Mouse (Mus musculus) megakaryocyte, embryonic 14.5 days (primary cell): Measurements from ENCODE around the gene Fbxl12. TPM values are rescaled to one million over a fixed set of nuclear protein-coding genes. Genes with fewer than 3 reads are reported as not detected.
A peak's percentile ranks its signal among the peaks of the same experiment; 100 is the strongest.
"Not testable (repeated sequence)": the region's sequence is repeated elsewhere in the genome, so short reads cannot be mapped to it uniquely, and the experiment has no call there.

Experiments used
- H3K27me3 ChIP-seq: replicated peaks from 2 replicates; pipeline ENCODE3; 2012; ENCODE audit warnings: inconsistent platforms
- H3K36me3 ChIP-seq: replicated peaks from 2 replicates; pipeline ENCODE3; 2012; ENCODE audit warnings: low read length, inconsistent platforms, mixed read lengths
- H3K4me1 ChIP-seq: 2 replicates; pipeline ENCODE4 v1.6.1; 2012; ENCODE audit warnings: inconsistent platforms
- H3K4me3 ChIP-seq: replicated peaks from 2 replicates; pipeline ENCODE3; 2012; ENCODE audit warnings: moderate library complexity, mild to moderate bottlenecking, inconsistent platforms
- H3K9me3 ChIP-seq: 2 replicates; pipeline ENCODE4 v1.6.1; 2012; ENCODE audit warnings: inconsistent platforms
- FLI1 ChIP-seq: IDR thresholded peaks from 2 replicates; pipeline ENCODE4 v1.6.1; 2012; ENCODE audit warnings: low read length, inconsistent platforms, mixed read lengths
- GATA1 ChIP-seq: IDR thresholded peaks from 3 replicates; pipeline ENCODE4 v1.6.1; 2012; ENCODE audit warnings: mixed read lengths, low read length, inconsistent platforms, borderline replicate concordance
- polyA plus RNA-seq: library from polyadenylated mRNA; stranded (reverse); fragments of >175 nt; gene quantifications from 2 replicates; pipeline ENCODE4 v1.2.3, GENCODE M21; 2012; ENCODE audit warnings: low replicate concordance; ENCODE audit not compliant: insufficient read depth

Gene Fbxl12
- polyA plus RNA-seq, 1 experiment, result 20.8 TPM

DNA sequence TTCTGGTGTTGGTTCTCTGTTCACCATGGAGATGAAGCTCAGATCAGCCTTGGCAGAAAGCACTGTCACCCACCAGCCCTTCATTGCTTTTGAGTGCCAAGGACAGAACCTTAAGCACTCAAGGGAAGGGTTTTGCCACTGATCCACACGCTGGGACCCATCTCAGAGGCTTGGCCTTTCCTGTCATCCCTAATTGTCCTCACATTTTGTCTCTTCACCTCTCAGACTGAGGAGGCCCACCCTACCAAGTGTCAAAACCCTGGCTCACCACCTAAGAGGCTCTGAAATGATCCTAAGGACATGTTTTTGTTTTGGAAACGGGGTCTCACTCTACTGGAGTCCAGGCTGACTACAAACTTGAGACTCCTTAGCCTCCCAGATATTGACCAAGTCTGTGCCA lies 7.8 kb downstream of the Fbxl12 start:
- Histone ChIP-seq H3K4me3 (no peak overlapping the region), H3K4me1 (peaks cover 42% of the 10 kb centered on the region), H3K36me3 (peaks cover 52% of the 10 kb centered on the region), H3K9me3 (0 out of 2 replicates have a peak, but pooled peaks cover 8% of the 10 kb centered on the region), H3K27me3 (no peaks in the 10 kb centered on the region)
- no peak for TF ChIP-seq FLI1
- TF ChIP-seq GATA1, result no peak

GRCm38 (mm10) chr9:20636256-20636655 lies 8.3 kb downstream of the Fbxl12 start:
- Histone ChIP-seq H3K9me3 (0 out of 2 replicates have a peak, but pooled peaks cover 8% of the 10 kb centered on the region), H3K4me1 (peaks cover 42% of the 10 kb centered on the region), H3K36me3 (peaks cover 51% of the 10 kb centered on the region), H3K4me3 (no peak overlapping the region), H3K27me3 (no peaks in the 10 kb centered on the region)
- no peak for TF ChIP-seq FLI1
- TF ChIP-seq GATA1, result no peak

DNA sequence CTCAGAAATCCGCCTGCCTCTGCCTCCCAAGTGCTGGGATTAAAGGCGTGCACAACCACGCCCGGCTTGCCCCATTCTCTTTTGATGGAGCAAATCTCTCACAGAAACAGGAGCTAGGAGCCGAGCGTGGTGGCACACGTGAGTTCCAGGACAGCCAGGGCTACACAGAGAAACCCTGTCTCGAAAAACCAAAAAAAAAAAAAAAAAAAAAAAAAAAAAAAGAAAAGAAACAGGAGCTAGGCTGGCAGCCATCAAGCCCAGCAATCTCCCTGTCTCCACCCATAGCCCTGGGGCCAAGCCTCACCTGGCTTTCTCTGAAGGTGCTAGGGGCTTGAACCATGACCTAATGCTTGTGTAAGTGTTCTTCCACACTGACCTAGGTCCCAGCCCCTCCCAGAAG lies 8.9 kb downstream of the Fbxl12 start:
- H3K9me3 ChIP-seq, H3K4me3 ChIP-seq, H3K27me3 ChIP-seq: not testable (repeated sequence)
- H3K36me3 ChIP-seq, result peaks cover 46% of the 10 kb centered on the region
- peaks cover 36% of the 10 kb centered on the region for H3K4me1 ChIP-seq

DNA sequence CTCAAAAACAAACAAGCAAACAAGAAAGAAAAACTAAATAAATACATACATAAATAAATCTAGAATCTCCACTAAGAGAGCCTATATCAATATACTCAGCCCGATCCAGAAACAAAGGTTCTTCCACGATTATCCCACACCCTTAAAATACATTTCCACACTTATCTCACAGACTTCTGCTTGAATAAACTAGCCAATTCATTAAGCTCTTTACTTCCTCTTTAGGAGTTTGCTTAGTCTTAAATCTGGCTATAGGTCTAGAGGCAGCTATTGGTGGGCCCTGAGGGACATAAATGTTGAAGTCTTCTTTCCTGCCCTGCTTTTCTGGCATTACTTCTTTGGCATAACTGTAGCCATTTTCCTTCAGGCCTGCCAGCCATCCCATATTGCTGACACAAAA lies 13.2 kb downstream of the Fbxl12 start:
- Histone ChIP-seq H3K36me3 (peaks cover 9% of the 10 kb centered on the region), H3K9me3 (0 out of 2 replicates have a peak, but pooled peaks cover 8% of the 10 kb centered on the region), H3K4me3 (no peak overlapping the region), H3K4me1 (peaks cover 8% of the 10 kb centered on the region; the same call in 1 of the 2 replicates), H3K27me3 (no peaks in the 10 kb centered on the region)
- TF ChIP-seq GATA1 (no peak), FLI1 (no peak)

GRCm38 (mm10) chr9:20616685-20617084 lies 27.9 kb downstream of the Fbxl12 start:
- TF ChIP-seq GATA1, result no peak
- TF ChIP-seq FLI1, result no peak
- H3K4me1 ChIP-seq, result peaks cover 23% of the 10 kb centered on the region
- peaks cover 9% of the 10 kb centered on the region for H3K36me3 ChIP-seq
- H3K9me3 ChIP-seq, result no peaks in the 10 kb centered on the region
- H3K4me3 ChIP-seq, result no peak overlapping the region
- no peaks in the 10 kb centered on the region for H3K27me3 ChIP-seq

- peaks cover 7% of the 10 kb centered on the region for H3K9me3 ChIP-seq
- peaks cover 25% of the 10 kb centered on the region for H3K4me1 ChIP-seq
- H3K4me3 ChIP-seq, result no peak overlapping the region
- H3K27me3 ChIP-seq, result no peaks in the 10 kb centered on the region
- TF ChIP-seq FLI1, result no peak
- TF ChIP-seq GATA1, result no peak
- peaks cover 14% of the 10 kb centered on the region for H3K36me3 ChIP-seq
Observed at GRCm38 (mm10) chr9:20611976-20612375, 32.6 kb downstream of the Fbxl12 start.

DNA sequence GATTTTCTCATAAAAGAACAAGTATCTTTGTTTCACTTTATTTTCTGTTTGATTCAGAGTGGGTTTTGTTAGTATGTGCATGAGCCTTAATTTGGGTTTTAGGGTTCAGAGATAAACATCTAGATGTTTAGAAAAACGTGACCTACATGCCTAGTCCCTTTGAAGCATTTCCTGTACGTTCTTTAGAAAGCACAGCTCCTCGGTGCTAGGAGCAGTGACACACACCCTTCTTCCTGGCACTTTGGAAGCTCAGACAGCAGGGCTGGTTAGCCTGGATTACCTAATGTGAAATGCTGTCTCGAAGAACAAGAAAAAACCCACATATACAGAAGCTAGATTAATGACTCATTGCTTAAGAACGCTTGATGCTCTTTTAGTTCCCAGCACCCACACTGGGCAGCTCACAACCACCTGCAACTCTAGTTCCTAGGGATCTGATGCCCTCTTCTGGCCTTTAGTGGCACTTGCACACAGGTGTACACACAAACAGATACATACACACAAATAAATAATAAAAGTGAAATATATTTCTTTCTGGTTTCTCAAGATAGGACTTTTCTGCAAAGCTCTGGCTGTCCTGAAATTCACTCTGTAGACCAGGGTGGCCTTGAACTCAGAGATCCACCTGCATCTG lies 34.6 kb downstream of the Fbxl12 start:
- TF ChIP-seq GATA1 (no peak), FLI1 (no peak)
- Histone ChIP-seq H3K4me1 (peaks cover 20% of the 10 kb centered on the region), H3K36me3 (peaks cover 11% of the 10 kb centered on the region), H3K4me3 (no peak overlapping the region), H3K27me3 (no peaks in the 10 kb centered on the region), H3K9me3 (peaks cover 13% of the 10 kb centered on the region)

GRCm38 (mm10) chr9:20607100-20607974 lies 37.2 kb downstream of the Fbxl12 start:
- no peaks in the 10 kb centered on the region for H3K27me3 ChIP-seq
- TF ChIP-seq FLI1 (no peak; the same call in 1 of the 2 replicates), GATA1 (no peak)
- H3K9me3 ChIP-seq, result peaks cover 13% of the 10 kb centered on the region
- H3K36me3 ChIP-seq, result peaks cover 11% of the 10 kb centered on the region
- peaks cover 4% of the 10 kb centered on the region for H3K4me1 ChIP-seq
- peak overlapping the region; percentile 98 for H3K4me3 ChIP-seq

DNA sequence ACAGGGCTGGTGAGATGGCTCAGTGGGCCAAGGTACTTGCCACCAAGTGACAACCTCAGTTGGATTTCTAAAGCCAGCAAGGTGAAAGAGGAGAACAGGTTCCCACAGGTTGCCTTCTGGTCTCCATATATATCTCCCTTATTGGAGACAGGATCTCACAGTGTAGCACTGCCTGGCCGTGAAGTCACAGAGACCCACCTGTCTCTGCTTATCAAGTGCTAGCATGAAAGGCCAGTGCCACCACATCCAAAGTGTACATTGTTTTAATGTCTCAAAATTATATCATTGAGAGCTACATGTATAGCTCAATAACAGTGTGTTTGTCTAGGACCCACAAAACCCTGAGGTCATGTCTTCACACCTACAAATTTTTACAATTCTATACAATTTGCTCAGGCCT lies 38.3 kb downstream of the Fbxl12 start:
- TF ChIP-seq GATA1, result no peak
- TF ChIP-seq FLI1, result no peak
- no peaks in the 10 kb centered on the region for H3K27me3 ChIP-seq
- peaks cover 13% of the 10 kb centered on the region for H3K9me3 ChIP-seq
- peaks cover 11% of the 10 kb centered on the region for H3K36me3 ChIP-seq
- peak overlapping the region; percentile 98 for H3K4me3 ChIP-seq
- peaks cover 4% of the 10 kb centered on the region for H3K4me1 ChIP-seq

GRCm38 (mm10) chr9:20601270-20601669 lies 43.3 kb downstream of the Fbxl12 start:
- TF ChIP-seq FLI1, result no peak
- no peak for TF ChIP-seq GATA1
- Histone ChIP-seq H3K27me3 (no peaks in the 10 kb centered on the region), H3K9me3 (peaks cover 6% of the 10 kb centered on the region), H3K4me1 (no peaks in the 10 kb centered on the region), H3K36me3 (no peaks in the 10 kb centered on the region), H3K4me3 (no peak overlapping the region)
